Mouse (Mus musculus) kidney, adult 11 months (tissue): ENCODE data around the gene Serpina6.
A peak's percentile ranks its signal among the peaks of the same experiment; 100 is the strongest.

Source experiments
- DNase-seq: peaks from one replicate; pipeline ENCODE4 v3.0.0; 2022

Serpina6 gene

GRCm38 (mm10) chr12:103655123-103656044, 1.6 kb downstream of the Serpina6 start:
- DNase-seq = no peak

GRCm38 (mm10) chr12:103653836-103654235, 3.2 kb downstream of the Serpina6 start:
- DNase-seq = no peak

- no peak for DNase-seq
These were observed 10.7 kb downstream of the Serpina6 start for GRCm38 (mm10) chr12:103646314-103646713.

- no peak for DNase-seq
These were observed 12.4 kb downstream of the Serpina6 start for GRCm38 (mm10) chr12:103644601-103645000.

GRCm38 (mm10) chr12:103643818-103644217, 13.2 kb downstream of the Serpina6 start:
- DNase-seq = no peak

GRCm38 (mm10) chr12:103643336-103643735, 13.7 kb downstream of the Serpina6 start:
- DNase-seq = peak; percentile 53

GRCm38 (mm10) chr12:103635846-103636245, 21.2 kb downstream of the Serpina6 start:
- no peak for DNase-seq

- DNase-seq = no peak
These were observed 22.6 kb downstream of the Serpina6 start for GRCm38 (mm10) chr12:103634430-103634829.

- DNase-seq = no peak
These were observed 25.8 kb downstream of the Serpina6 start, which contains the start of gene Serpina10 for GRCm38 (mm10) chr12:103631203-103631612. TSS of gene Serpina10 (minus strand) at chr12:103631444.

GRCm38 (mm10) chr12:103616860-103617261, 40.2 kb downstream of the Serpina6 start:
- DNase-seq = no peak

- DNase-seq = no peak
These were observed 41.3 kb downstream of the Serpina6 start for GRCm38 (mm10) chr12:103615734-103616133.

GRCm38 (mm10) chr12:103615141-103615540, 41.9 kb downstream of the Serpina6 start:
- no peak for DNase-seq

- no peak for DNase-seq
These were observed 55.2 kb downstream of the Serpina6 start for GRCm38 (mm10) chr12:103601839-103602238.

- no peak for DNase-seq
These were observed 56.6 kb downstream of the Serpina6 start for GRCm38 (mm10) chr12:103600364-103600763.

- no peak for DNase-seq
These were observed 58.6 kb downstream of the Serpina6 start for GRCm38 (mm10) chr12:103598411-103598810.
